Mouse (Mus musculus) forebrain, embryonic 11.5 days (tissue): ENCODE measurements at regions not wholly inside any gene's neighbourhood (a gene's known extent, or its start where the extent isn't known, plus 50 kb on each side); places are given as distances from the start of the nearest gene placed in this dataset.

ENCODE experiments used
- ATAC-seq: fragments of 200-750 bp; cut with Nextera tagmentation; replicated peaks from 2 replicates; pipeline ENCODE4 v1.8.0; 2017; ENCODE audit warnings: moderate TSS enrichment; ENCODE audit not compliant: low FRiP score
- DNase-seq: peaks from one replicate; pipeline ENCODE4 v3.0.0-alpha.2; 2017; ENCODE audit warnings: low spot score
- H3K27ac ChIP-seq: fragments of 300-500 bp; sonication (generic); 2 replicates; pipeline ENCODE4 v1.5.1; 2014; ENCODE audit warnings: low read depth, low read length
- H3K27me3 ChIP-seq: fragments of 300-500 bp; sonication (generic); 2 replicates; pipeline ENCODE4 v1.6.1; 2014; ENCODE audit warnings: mild to moderate bottlenecking, low read length, mixed read lengths; ENCODE audit not compliant: control insufficient read depth, insufficient read depth
- H3K36me3 ChIP-seq: fragments of 300-500 bp; sonication (generic); 2 replicates; pipeline ENCODE4 v1.6.1; 2014; ENCODE audit warnings: mild to moderate bottlenecking, low read length, moderate library complexity, mixed read lengths; ENCODE audit not compliant: control insufficient read depth, insufficient read depth
- H3K4me1 ChIP-seq: fragments of 300-500 bp; sonication (generic); replicated peaks from 2 replicates; pipeline ENCODE4 v1.6.1; 2014; ENCODE audit warnings: low read length, mixed read lengths; ENCODE audit not compliant: control insufficient read depth, insufficient read depth
- H3K4me2 ChIP-seq: fragments of 300-500 bp; sonication (generic); 2 replicates; pipeline ENCODE4 v1.6.1; 2014; ENCODE audit warnings: low read depth, mild to moderate bottlenecking, low read length, moderate library complexity, mixed read lengths; ENCODE audit not compliant: severe bottlenecking
- H3K4me3 ChIP-seq: fragments of 300-500 bp; sonication (generic); 2 replicates; pipeline ENCODE4 v1.5.1; 2014; ENCODE audit warnings: low read depth, low read length
- H3K9ac ChIP-seq: fragments of 300-500 bp; sonication (generic); 2 replicates; pipeline ENCODE4 v1.6.1; 2014; ENCODE audit warnings: low read length
- H3K9me3 ChIP-seq: fragments of 300-500 bp; sonication (generic); 2 replicates; pipeline ENCODE4 v1.6.1; 2016; ENCODE audit warnings: low read length, mixed read lengths; ENCODE audit not compliant: control insufficient read depth
- WGBS: fragments of 180-500 bp; shearing (Covaris S2); extraction: QIAGEN DNeasy Blood & Tissue Kit; methylation state at CpG from one replicate; pipeline ENCODE4 v1.1.7; 2014; 5-methylcytosine and 5-hydroxymethylcytosine counted together

GRCm38 (mm10) chr13:60364778-60365672, 187.9 kb upstream of the Gas1 start:
- H3K27ac ChIP-seq, result no peak overlapping the region
- H3K36me3 ChIP-seq, result no peaks in the 10 kb centered on the region
- no peaks in the 10 kb centered on the region for H3K9me3 ChIP-seq
- no peak overlapping the region for H3K4me2 ChIP-seq
- no peak overlapping the region for H3K4me3 ChIP-seq
- ATAC-seq, result no peak
- no peak for DNase-seq
- H3K9ac ChIP-seq, result no peak overlapping the region
- H3K27me3 ChIP-seq, result no peaks in the 10 kb centered on the region
- 69% methylated on average over 13 of the region's 13 CpGs for WGBS
- H3K4me1 ChIP-seq, result no peaks in the 10 kb centered on the region

GRCm38 (mm10) chr13:60369216-60369615, 192.1 kb upstream of the Gas1 start:
- H3K4me3 ChIP-seq, result no peak overlapping the region
- H3K9me3 ChIP-seq, result no peaks in the 10 kb centered on the region
- ATAC-seq (no peak), DNase-seq (no peak)
- H3K36me3 ChIP-seq, result no peaks in the 10 kb centered on the region
- H3K27ac ChIP-seq, result no peak overlapping the region
- no peak overlapping the region for H3K4me2 ChIP-seq
- no peaks in the 10 kb centered on the region for H3K27me3 ChIP-seq
- WGBS, result 87% methylated on average over 4 of the region's 4 CpGs
- no peaks in the 10 kb centered on the region for H3K4me1 ChIP-seq
- no peak overlapping the region for H3K9ac ChIP-seq

- H3K27me3 ChIP-seq, result no peaks in the 10 kb centered on the region
- H3K4me1 ChIP-seq, result no peaks in the 10 kb centered on the region
- H3K4me3 ChIP-seq, result no peak overlapping the region
- ATAC-seq (no peak), DNase-seq (no peak)
- no peaks in the 10 kb centered on the region for H3K9me3 ChIP-seq
- H3K9ac ChIP-seq, result no peak overlapping the region
- 97% methylated on average over 2 of the region's 2 CpGs for WGBS
- H3K36me3 ChIP-seq, result no peaks in the 10 kb centered on the region
- H3K4me2 ChIP-seq, result no peak overlapping the region
- no peak overlapping the region for H3K27ac ChIP-seq
Measured at GRCm38 (mm10) chr13:60371656-60372055, 194.5 kb upstream of the Gas1 start.

GRCm38 (mm10) chr13:60376705-60377104, 199.5 kb upstream of the Gas1 start:
- 64% methylated on average over 2 of the region's 2 CpGs for WGBS
- no peaks in the 10 kb centered on the region for H3K36me3 ChIP-seq
- H3K9ac ChIP-seq, result no peak overlapping the region
- DNase-seq (no peak), ATAC-seq (no peak)
- no peak overlapping the region for H3K4me3 ChIP-seq
- H3K4me1 ChIP-seq, result no peaks in the 10 kb centered on the region
- H3K27me3 ChIP-seq, result no peaks in the 10 kb centered on the region
- no peak overlapping the region for H3K4me2 ChIP-seq
- H3K9me3 ChIP-seq, result no peaks in the 10 kb centered on the region
- no peak overlapping the region for H3K27ac ChIP-seq

GRCm38 (mm10) chr13:60382855-60383254, 205.7 kb upstream of the Gas1 start:
- Histone ChIP-seq H3K9me3 (no peaks in the 10 kb centered on the region), H3K36me3 (no peaks in the 10 kb centered on the region)

GRCm38 (mm10) chr13:60398836-60399235, 202.9 kb upstream of the Dapk1 start:
- no peak for ATAC-seq
- Histone ChIP-seq H3K9ac (no peak overlapping the region), H3K36me3 (no peaks in the 10 kb centered on the region), H3K27ac (no peak overlapping the region), H3K9me3 (no peaks in the 10 kb centered on the region; the same call in 1 of the 2 replicates), H3K4me3 (no peak overlapping the region), H3K4me2 (no peak overlapping the region), H3K27me3 (no peaks in the 10 kb centered on the region), H3K4me1 (no peaks in the 10 kb centered on the region)
- WGBS, result 87% methylated on average over 2 of the region's 2 CpGs
- no peak for DNase-seq

More at GRCm38 (mm10) chr13:60382855-60383254, 205.7 kb upstream of the Gas1 start:
- no peaks in the 10 kb centered on the region for H3K4me1 ChIP-seq
- H3K9ac ChIP-seq, result no peak overlapping the region
- ATAC-seq (no peak), DNase-seq (no peak)
- WGBS, result 99% methylated on average over 2 of the region's 2 CpGs
- H3K4me2 ChIP-seq, result no peak overlapping the region
- H3K27me3 ChIP-seq, result no peaks in the 10 kb centered on the region
- H3K27ac ChIP-seq, result no peak overlapping the region
- no peak overlapping the region for H3K4me3 ChIP-seq

GRCm38 (mm10) chr13:60400764-60401487, 200.8 kb upstream of the Dapk1 start:
- WGBS, result 83% methylated on average over 3 of the region's 3 CpGs
- DNase-seq, result no peak
- Histone ChIP-seq H3K4me1 (no peaks in the 10 kb centered on the region), H3K9ac (no peak overlapping the region), H3K27ac (no peak overlapping the region), H3K27me3 (no peaks in the 10 kb centered on the region), H3K4me3 (no peak overlapping the region), H3K36me3 (no peaks in the 10 kb centered on the region), H3K4me2 (no peak overlapping the region), H3K9me3 (no peaks in the 10 kb centered on the region; the same call in 1 of the 2 replicates)
- ATAC-seq, result no peak

GRCm38 (mm10) chr13:60403471-60403870, 198.3 kb upstream of the Dapk1 start:
- Histone ChIP-seq H3K4me3 (no peak overlapping the region), H3K9ac (no peak overlapping the region), H3K9me3 (no peaks in the 10 kb centered on the region; the same call in 1 of the 2 replicates), H3K27ac (no peak overlapping the region), H3K4me2 (no peak overlapping the region), H3K36me3 (no peaks in the 10 kb centered on the region), H3K27me3 (no peaks in the 10 kb centered on the region), H3K4me1 (no peaks in the 10 kb centered on the region)
- 96% methylated on average over 3 of the region's 3 CpGs for WGBS
- DNase-seq (no peak), ATAC-seq (no peak)
